Mouse (Mus musculus) gastrocnemius, adult 8-10 months (tissue): Measurements from ENCODE around the gene Slit2. TPM values are rescaled to one million over a fixed set of nuclear protein-coding genes. Genes with fewer than 3 reads are reported as not detected.

Source experiments
- microRNA-seq: library from miRNA; unstranded; fragments of <30 nt; microRNA quantifications from one replicate; pipeline ENCODE4 v1.2.0, GENCODE M21; 2022
- total RNA-seq, 4 experiments: library from RNA; stranded (reverse); gene quantifications; 2 replicates each; pipeline ENCODE4 v1.2.4; 2022

Slit2 gene
- total RNA-seq, 4 experiments from 2014 or later: 0.43 to 2.1 (median 0.65) TPM

Small RNA genes within 50 kb of the gene (microRNA-seq; reads per million reads assigned to microRNA genes)
- gene Mir218-1: not detected
